ENCODE assay signal across 25 mouse cellular contexts in genomic region chr14:48549703-48550102, GRCm38 (mm10).
"Had no signal": no experiment of that assay in that cellular context is flagged by ENCODE, and none has a peak within 500 bp of the region (broad histone marks: within the 10 kb centered on the region; RNA-seq: fewer than 3 reads in every experiment).

No protein-coding gene starts in this region.

- ATAC-seq: lung, postnatal 0 days; midbrain, embryonic 15.5 days had no signal

- H3K4me1 ChIP-seq: kidney, embryonic 15.5 days; limb, embryonic 15.5 days; megakaryocyte, embryonic 14.5 days; midbrain, embryonic 15.5 days; neural tube, embryonic 12.5 days; neural tube, embryonic 15.5 days had no signal

- H3K9me3 ChIP-seq: kidney, embryonic 15.5 days; limb, embryonic 12.5 days; limb, embryonic 15.5 days; megakaryocyte, embryonic 14.5 days; midbrain, embryonic 10.5 days; midbrain, embryonic 15.5 days; neural tube, embryonic 12.5 days; neural tube, embryonic 15.5 days had no signal

- H3K4me2 ChIP-seq: kidney, embryonic 15.5 days; limb, embryonic 12.5 days; limb, embryonic 15.5 days; lung, embryonic 14.5 days; midbrain, embryonic 15.5 days; neural tube, embryonic 12.5 days; neural tube, embryonic 15.5 days had no signal

- H3K27me3 ChIP-seq: kidney, embryonic 15.5 days; limb, embryonic 12.5 days; limb, embryonic 15.5 days; megakaryocyte, embryonic 14.5 days; midbrain, embryonic 15.5 days; neural tube, embryonic 12.5 days; neural tube, embryonic 15.5 days had no signal

- H3K36me3 ChIP-seq: kidney, embryonic 15.5 days; limb, embryonic 12.5 days; limb, embryonic 15.5 days; midbrain, embryonic 10.5 days; midbrain, embryonic 15.5 days; neural tube, embryonic 12.5 days; neural tube, embryonic 15.5 days had no signal

- H3K9ac ChIP-seq: kidney, embryonic 15.5 days; limb, embryonic 12.5 days; limb, embryonic 15.5 days; lung, embryonic 14.5 days; midbrain, embryonic 15.5 days; neural tube, embryonic 12.5 days; neural tube, embryonic 15.5 days had no signal

- H3K27ac ChIP-seq: kidney, embryonic 15.5 days; left cerebral cortex, adult 2 months; limb, embryonic 12.5 days; limb, embryonic 15.5 days; macrophage; midbrain, embryonic 10.5 days; midbrain, embryonic 15.5 days; neural tube, embryonic 12.5 days; neural tube, embryonic 15.5 days; stomach, postnatal 0 days had no signal

- H3K4me3 ChIP-seq: kidney, embryonic 15.5 days; left cerebral cortex, adult 2 months; limb, embryonic 12.5 days; limb, embryonic 15.5 days; megakaryocyte, embryonic 14.5 days; midbrain, embryonic 10.5 days; midbrain, embryonic 15.5 days; neural tube, embryonic 12.5 days; neural tube, embryonic 15.5 days had no signal

- DNase-seq: kidney, adult 11 months; kidney, adult 8-10 months; kidney, postnatal 10 days; kidney, postnatal 36 days; layer of hippocampus, postnatal 36 days; left cerebral cortex, postnatal 4 days; lung, embryonic 14.5 days; right cerebral cortex, adult 18-20 months; right cerebral cortex, postnatal 14 days; right cerebral cortex, postnatal 4 days; thymus, adult 2 months; thymus, postnatal 14 days; thymus, postnatal 4 days had no signal
